8 mouse cellular contexts compared by ENCODE assay signal in the genomic region with DNA sequence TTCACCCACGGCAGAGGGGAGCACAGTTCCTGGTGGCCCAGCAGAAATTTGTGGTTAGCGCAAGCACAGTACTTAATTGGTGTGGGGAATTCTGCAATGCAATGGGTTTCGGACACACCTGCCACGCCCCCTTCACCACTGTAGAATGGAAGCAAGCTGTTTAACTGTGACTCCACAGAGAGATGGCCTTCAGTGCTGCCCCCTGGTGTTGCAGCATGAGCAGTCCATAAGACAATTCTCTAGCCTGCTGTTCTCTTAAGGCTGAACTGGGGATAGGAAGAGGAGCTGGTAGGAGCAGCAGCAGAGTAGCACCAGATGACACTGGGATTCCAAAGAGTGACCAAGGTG.
DNase-seq lines count a peak whose midpoint lies in the region; ATAC-seq and TF ChIP-seq lines count a peak whose summit lies in the region.

No protein-coding gene starts in this region.

- peak; percentile 40 for DNase-seq in 416B (ENCODE audit: low read depth)
- peak; percentile 32 to 51 for DNase-seq in adrenal gland, postnatal 4 days (ENCODE audit: low spot score in 2 of 2)
- peak; percentile 9 to 52 for DNase-seq in heart, adult 9 months (ENCODE audit: low spot score in 2 of 2)
- DNase-seq in limb, embryonic 14.5 days (ENCODE audit: low spot score) = peak; percentile 88
- DNase-seq in neural tube, embryonic 11.5 days (ENCODE audit: low spot score) = peak; percentile 84
- peak; percentile 10 for DNase-seq in thymus, adult 2 months

- no peak for TF ChIP-seq CTCF in thymus, adult 2 months (IDR thresholded peaks at IDR 0.05; ENCODE audit: borderline replicate concordance, control insufficient read depth, extremely low read depth, insufficient read depth, low read length, poor library complexity)

- no peak for TF ChIP-seq POLR2A in limb, embryonic 14.5 days (IDR thresholded peaks at IDR 0.05; ENCODE audit: borderline replicate concordance, extremely low read depth, insufficient read depth, insufficient read length)
- TF ChIP-seq POLR2A in thymus, adult 2 months (IDR thresholded peaks at IDR 0.05; ENCODE audit: control insufficient read depth, extremely low read depth, insufficient read depth, low read length, poor library complexity) = no peak

- H3K4me2 ChIP-seq in embryonic facial prominence, embryonic 13.5 days = peak overlapping the region; percentile 47
- H3K4me2 ChIP-seq in kidney, embryonic 14.5 days (replicated peaks; ENCODE audit: low read depth, low read length) = peak overlapping the region; percentile 19; the same call in 1 of the 2 replicates
- peak overlapping the region; percentile 41 for H3K4me2 ChIP-seq in limb, embryonic 14.5 days (replicated peaks; ENCODE audit: low read depth, low read length, severe bottlenecking)
- peak overlapping the region; percentile 15 for H3K4me2 ChIP-seq in neural tube, embryonic 11.5 days (ENCODE audit: low read depth)

- H3K9me3 ChIP-seq in embryonic facial prominence, embryonic 13.5 days = no peaks in the 10 kb centered on the region
- H3K9me3 ChIP-seq in kidney, embryonic 14.5 days (ENCODE audit: control insufficient read depth, low read length) = no peaks in the 10 kb centered on the region
- no peaks in the 10 kb centered on the region for H3K9me3 ChIP-seq in limb, embryonic 14.5 days (ENCODE audit: control insufficient read depth, low read length)
- H3K9me3 ChIP-seq in neural tube, embryonic 11.5 days (ENCODE audit: control insufficient read depth, low read length) = no peaks in the 10 kb centered on the region

- H3K4me1 ChIP-seq in embryonic facial prominence, embryonic 13.5 days = peaks cover 4% of the 10 kb centered on the region
- H3K4me1 ChIP-seq in kidney, embryonic 14.5 days (ENCODE audit: control insufficient read depth, insufficient read depth, low read length) = no peaks in the 10 kb centered on the region
- no peaks in the 10 kb centered on the region for H3K4me1 ChIP-seq in limb, embryonic 14.5 days (ENCODE audit: control insufficient read depth, insufficient read depth, low read length)
- no peaks in the 10 kb centered on the region for H3K4me1 ChIP-seq in neural tube, embryonic 11.5 days (ENCODE audit: control insufficient read depth, insufficient read depth, low read length)
- H3K4me1 ChIP-seq in thymus, adult 2 months (replicated peaks; ENCODE audit: control insufficient read depth, insufficient read depth, low read length) = no peaks in the 10 kb centered on the region

- peak overlapping the region; percentile 19; the same call in 1 of the 2 replicates for H3K4me3 ChIP-seq in embryonic facial prominence, embryonic 13.5 days
- H3K4me3 ChIP-seq in kidney, embryonic 14.5 days (ENCODE audit: low read length) = no peak overlapping the region
- no peak overlapping the region; the same call in 1 of the 2 replicates for H3K4me3 ChIP-seq in limb, embryonic 14.5 days (replicated peaks; ENCODE audit: low read length)
- H3K4me3 ChIP-seq in neural tube, embryonic 11.5 days (ENCODE audit: low read depth, low read length) = no peak overlapping the region; the same call in 1 of the 2 replicates
- no peak overlapping the region for H3K4me3 ChIP-seq in thymus, adult 2 months (ENCODE audit: control insufficient read depth, insufficient read depth, low read length)

- WGBS in embryonic facial prominence, embryonic 13.5 days = 28% methylated on average over 4 of the region's 4 CpGs
- WGBS in kidney, embryonic 14.5 days = 30% methylated on average over 4 of the region's 4 CpGs
- WGBS in limb, embryonic 14.5 days = 11% methylated on average over 4 of the region's 4 CpGs
- WGBS in neural tube, embryonic 11.5 days = 21% methylated on average over 4 of the region's 4 CpGs
- 72% methylated on average over 4 of the region's 4 CpGs for WGBS in thymus, adult 2 months

- H3K27me3 ChIP-seq in embryonic facial prominence, embryonic 13.5 days = no peaks in the 10 kb centered on the region
- H3K27me3 ChIP-seq in kidney, embryonic 14.5 days (ENCODE audit: control insufficient read depth, insufficient read depth, low read length) = no peaks in the 10 kb centered on the region
- H3K27me3 ChIP-seq in limb, embryonic 14.5 days (ENCODE audit: control insufficient read depth, insufficient read depth, low read length) = no peaks in the 10 kb centered on the region
- H3K27me3 ChIP-seq in neural tube, embryonic 11.5 days (ENCODE audit: control insufficient read depth, insufficient read depth, low read length) = no peaks in the 10 kb centered on the region
- no peaks in the 10 kb centered on the region for H3K27me3 ChIP-seq in thymus, adult 2 months (ENCODE audit: control insufficient read depth, insufficient read depth, low read length)

- ATAC-seq in embryonic facial prominence, embryonic 13.5 days (ENCODE audit: insufficient number of reproducible peaks, insufficient read depth, low FRiP score, low TSS enrichment, low read depth) = no peak
- ATAC-seq in kidney, embryonic 14.5 days (ENCODE audit: low FRiP score, low TSS enrichment) = peak; percentile 94
- peak; percentile 79 for ATAC-seq in limb, embryonic 14.5 days (ENCODE audit: low FRiP score, low read depth)
- peak; percentile 87 for ATAC-seq in neural tube, embryonic 11.5 days (ENCODE audit: insufficient read depth, low FRiP score, low TSS enrichment)

- H3K9ac ChIP-seq in embryonic facial prominence, embryonic 13.5 days = no peak overlapping the region
- no peak overlapping the region for H3K9ac ChIP-seq in kidney, embryonic 14.5 days (ENCODE audit: low read depth, low read length)
- no peak overlapping the region for H3K9ac ChIP-seq in limb, embryonic 14.5 days (ENCODE audit: low read depth, low read length, severe bottlenecking)
- H3K9ac ChIP-seq in neural tube, embryonic 11.5 days (ENCODE audit: low read length) = no peak overlapping the region

- no peak overlapping the region for H3K27ac ChIP-seq in embryonic facial prominence, embryonic 13.5 days
- no peak overlapping the region for H3K27ac ChIP-seq in kidney, embryonic 14.5 days (ENCODE audit: low read depth, low read length)
- H3K27ac ChIP-seq in limb, embryonic 14.5 days (replicated peaks; ENCODE audit: low read depth, low read length) = no peak overlapping the region
- no peak overlapping the region for H3K27ac ChIP-seq in neural tube, embryonic 11.5 days (ENCODE audit: low read depth, low read length)
- no peak overlapping the region for H3K27ac ChIP-seq in thymus, adult 2 months (ENCODE audit: control insufficient read depth, insufficient read depth, low read length)

- H3K36me3 ChIP-seq in embryonic facial prominence, embryonic 13.5 days = no peaks in the 10 kb centered on the region
- H3K36me3 ChIP-seq in kidney, embryonic 14.5 days (ENCODE audit: control insufficient read depth, insufficient read depth, low read length) = no peaks in the 10 kb centered on the region
- H3K36me3 ChIP-seq in limb, embryonic 14.5 days (ENCODE audit: control insufficient read depth, insufficient read depth, low read length) = no peaks in the 10 kb centered on the region
- no peaks in the 10 kb centered on the region for H3K36me3 ChIP-seq in neural tube, embryonic 11.5 days (ENCODE audit: control insufficient read depth, insufficient read depth, low read length)
- H3K36me3 ChIP-seq in thymus, adult 2 months (ENCODE audit: control insufficient read depth, insufficient read depth, low read length) = no peaks in the 10 kb centered on the region

Comparison
In these comparisons a context has a peak if more than half of its experiments do, and no peak if none do; other contexts are left out.
1. DNase-seq: peak in every context shown above with its lines; median percentile 88 in limb, embryonic 14.5 days; 84 in neural tube, embryonic 11.5 days; 42 in adrenal gland, postnatal 4 days; 40 in 416B; 30 in heart, adult 9 months; 10 in thymus, adult 2 months.